Mouse (Mus musculus): Measurements from ENCODE around the gene Ddx47. TPM values are rescaled to one million over a fixed set of nuclear protein-coding genes. Genes with fewer than 3 reads are reported as not detected.

Ddx47 gene
- polyA plus RNA-seq, 1 experiment, result 70.4 TPM

DNA sequence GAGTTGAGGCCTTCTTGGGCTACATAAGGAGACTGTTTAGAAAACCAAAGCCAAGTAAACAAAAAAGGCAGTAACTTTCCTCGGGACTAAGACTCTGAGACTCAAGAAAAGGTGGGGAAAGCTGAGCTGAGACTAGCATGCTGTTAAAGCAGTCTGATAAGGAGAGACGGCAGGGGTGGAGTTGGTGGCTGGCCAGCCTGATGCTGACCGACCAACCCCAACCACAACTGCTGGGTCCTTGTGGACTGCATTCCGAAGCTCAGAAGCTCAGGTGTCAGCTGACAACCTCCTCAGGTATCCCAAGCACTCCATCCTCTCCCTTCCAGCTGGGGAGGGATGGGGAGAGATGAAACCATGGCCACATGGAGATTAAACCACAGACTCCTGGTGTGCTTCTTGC lies 44.5 kb downstream of the Ddx47 start:
- H3K4me1 ChIP-seq (ENCODE audit: control insufficient read depth, insufficient read depth, low read length), result peaks cover 2% of the 10 kb centered on the region; the same call in 1 of the 2 replicates
- no peak for TF ChIP-seq POLR2A (IDR thresholded peaks at IDR 0.05; ENCODE audit: borderline replicate concordance, low read depth, low read length)
- TF ChIP-seq CTCF (IDR thresholded peaks at IDR 0.05; ENCODE audit: low read depth, low read length), result no peak
- H3K27ac ChIP-seq (ENCODE audit: insufficient read depth, low read depth, low read length), result no peak overlapping the region
- no peak overlapping the region for H3K4me3 ChIP-seq (ENCODE audit: insufficient read depth, low read length)

GRCm38 (mm10) chr6:135060728-135061127 lies 49.3 kb downstream of the Ddx47 start:
- no peak overlapping the region for H3K4me3 ChIP-seq (ENCODE audit: insufficient read depth, low read length)
- TF ChIP-seq POLR2A (IDR thresholded peaks at IDR 0.05; ENCODE audit: borderline replicate concordance, low read depth, low read length) (no peak), CTCF (IDR thresholded peaks at IDR 0.05; ENCODE audit: low read depth, low read length) (no peak)
- H3K27ac ChIP-seq (ENCODE audit: insufficient read depth, low read depth, low read length), result no peak overlapping the region
- peaks cover 2% of the 10 kb centered on the region; the same call in 1 of the 2 replicates for H3K4me1 ChIP-seq (ENCODE audit: control insufficient read depth, insufficient read depth, low read length)

- Histone ChIP-seq H3K4me1 (ENCODE audit: control insufficient read depth, insufficient read depth, low read length) (0 out of 2 replicates have a peak, but pooled peaks cover 2% of the 10 kb centered on the region), H3K4me3 (ENCODE audit: insufficient read depth, low read length) (no peak overlapping the region), H3K27ac (ENCODE audit: insufficient read depth, low read depth, low read length) (no peak overlapping the region)
- TF ChIP-seq CTCF (IDR thresholded peaks at IDR 0.05; ENCODE audit: low read depth, low read length) (no peak), POLR2A (IDR thresholded peaks at IDR 0.05; ENCODE audit: borderline replicate concordance, low read depth, low read length) (no peak)
Measured at GRCm38 (mm10) chr6:135064621-135065020, 53.2 kb downstream of the Ddx47 start.

DNA sequence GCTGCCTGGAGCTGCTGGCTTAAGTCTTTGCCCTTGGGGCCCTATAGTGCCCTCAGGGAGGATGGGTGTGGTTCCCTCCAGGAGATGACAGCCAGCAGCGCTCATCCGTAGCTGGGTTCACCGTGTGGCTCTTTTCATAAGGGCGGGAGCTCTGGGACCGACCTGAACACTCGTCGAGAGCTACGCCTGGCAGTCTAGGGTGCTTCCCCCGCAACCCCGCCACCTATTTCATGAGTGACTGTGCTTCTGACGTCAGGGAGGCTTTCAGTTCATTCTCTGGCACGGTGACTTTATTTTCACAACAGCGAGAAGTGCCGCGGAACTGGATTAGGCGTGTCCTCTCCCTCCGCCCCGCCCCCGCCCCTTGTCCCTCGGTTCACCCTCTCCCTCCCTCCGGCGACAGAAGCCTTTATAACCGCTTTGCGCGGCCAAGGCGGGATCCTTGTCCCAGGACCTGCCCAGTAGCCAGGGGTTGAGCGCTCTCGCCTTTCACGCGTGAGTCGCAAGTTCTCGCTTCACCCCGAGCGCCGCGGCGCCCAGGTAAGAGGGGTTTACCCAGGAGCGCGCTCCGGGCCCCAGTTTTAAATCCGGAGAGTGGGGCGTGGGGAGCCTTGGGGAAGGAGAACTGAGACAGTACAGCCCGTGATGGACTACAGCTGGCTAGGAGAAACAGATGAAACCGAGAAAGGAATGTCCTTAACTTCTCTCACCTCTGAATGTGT lies 54.0 kb downstream of the Ddx47 start, which contains the start of gene Gprc5a:
TSS of gene Gprc5a (plus strand) at position 416 of the 722 bp plus-strand sequence.
- Histone ChIP-seq H3K4me3 (ENCODE audit: insufficient read depth, low read length) (peak within 1 kb of the TSS; percentile 62), H3K27ac (ENCODE audit: insufficient read depth, low read depth, low read length) (no peak within 1 kb of the TSS), H3K4me1 (ENCODE audit: control insufficient read depth, insufficient read depth, low read length) (0 out of 2 replicates have a peak, but pooled peaks cover 2% of the 10 kb centered on the region)
- TF ChIP-seq POLR2A (IDR thresholded peaks at IDR 0.05; ENCODE audit: borderline replicate concordance, low read depth, low read length) (no peak), CTCF (IDR thresholded peaks at IDR 0.05; ENCODE audit: low read depth, low read length) (no peak)

DNA sequence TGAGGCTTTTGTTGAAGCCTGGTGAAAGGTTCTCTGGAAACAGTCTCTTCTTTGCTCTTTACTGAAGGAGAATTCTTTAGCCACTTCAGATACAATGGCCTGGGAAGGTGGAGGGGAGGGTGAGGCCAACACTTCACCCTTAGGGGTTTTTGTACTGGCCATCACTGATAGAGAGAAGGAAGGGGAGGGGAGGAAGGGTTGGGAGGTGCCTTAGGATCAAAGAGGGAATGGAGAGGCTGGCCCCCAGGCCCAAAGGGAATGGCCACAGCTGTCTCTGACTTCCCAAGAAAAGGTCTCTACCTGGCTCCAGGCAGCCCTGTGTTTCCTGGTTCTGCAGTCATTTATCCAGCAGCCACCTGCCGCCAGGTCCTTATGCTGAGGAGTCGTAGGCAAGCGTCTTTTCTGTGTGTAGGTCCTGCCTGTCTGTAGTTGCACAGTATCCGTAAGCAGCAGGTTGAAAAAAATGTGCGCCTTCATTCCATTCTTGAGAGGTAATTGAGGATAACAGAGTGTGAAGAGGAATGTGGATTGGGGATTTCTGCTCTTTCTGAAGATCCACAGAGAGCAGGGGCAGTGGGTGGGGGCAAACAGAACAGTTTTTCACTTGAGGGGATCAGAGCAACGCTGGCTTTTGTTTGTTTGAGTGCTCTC lies 55.5 kb downstream of the Ddx47 start:
- Histone ChIP-seq H3K27ac (ENCODE audit: insufficient read depth, low read depth, low read length) (no peak overlapping the region), H3K4me3 (ENCODE audit: insufficient read depth, low read length) (no peak overlapping the region), H3K4me1 (ENCODE audit: control insufficient read depth, insufficient read depth, low read length) (0 out of 2 replicates have a peak, but pooled peaks cover 2% of the 10 kb centered on the region)
- TF ChIP-seq POLR2A (IDR thresholded peaks at IDR 0.05; ENCODE audit: borderline replicate concordance, low read depth, low read length), result no peak
- no peak for TF ChIP-seq CTCF (IDR thresholded peaks at IDR 0.05; ENCODE audit: low read depth, low read length)

- TF ChIP-seq CTCF (IDR thresholded peaks at IDR 0.05; ENCODE audit: low read depth, low read length), result no peak
- no peak for TF ChIP-seq POLR2A (IDR thresholded peaks at IDR 0.05; ENCODE audit: borderline replicate concordance, low read depth, low read length)
- Histone ChIP-seq H3K4me1 (ENCODE audit: control insufficient read depth, insufficient read depth, low read length) (0 out of 2 replicates have a peak, but pooled peaks cover 2% of the 10 kb centered on the region), H3K4me3 (ENCODE audit: insufficient read depth, low read length) (no peak overlapping the region), H3K27ac (ENCODE audit: insufficient read depth, low read depth, low read length) (no peak overlapping the region)
Measured at GRCm38 (mm10) chr6:135068221-135068620, 56.8 kb downstream of the Ddx47 start.

- TF ChIP-seq POLR2A (IDR thresholded peaks at IDR 0.05; ENCODE audit: borderline replicate concordance, low read depth, low read length) (no peak), CTCF (IDR thresholded peaks at IDR 0.05; ENCODE audit: low read depth, low read length) (no peak)
- Histone ChIP-seq H3K4me1 (ENCODE audit: control insufficient read depth, insufficient read depth, low read length) (0 out of 2 replicates have a peak, but pooled peaks cover 2% of the 10 kb centered on the region), H3K27ac (ENCODE audit: insufficient read depth, low read depth, low read length) (no peak overlapping the region), H3K4me3 (ENCODE audit: insufficient read depth, low read length) (no peak overlapping the region)
Measured at GRCm38 (mm10) chr6:135069856-135070255, 58.4 kb downstream of the Ddx47 start.

- H3K4me1 ChIP-seq (ENCODE audit: control insufficient read depth, insufficient read depth, low read length), result 0 out of 2 replicates have a peak, but pooled peaks cover 2% of the 10 kb centered on the region
- H3K4me3 ChIP-seq (ENCODE audit: insufficient read depth, low read length), result no peak overlapping the region
- H3K27ac ChIP-seq (ENCODE audit: insufficient read depth, low read depth, low read length), result no peak overlapping the region
- no peak for TF ChIP-seq POLR2A (IDR thresholded peaks at IDR 0.05; ENCODE audit: borderline replicate concordance, low read depth, low read length)
- no peak for TF ChIP-seq CTCF (IDR thresholded peaks at IDR 0.05; ENCODE audit: low read depth, low read length)
Measured at GRCm38 (mm10) chr6:135070347-135070746, 58.9 kb downstream of the Ddx47 start.

Other genes with a start within 250 kb of the Ddx47 start
- 4.3 and 6.9 TPM in 2 replicates for gene Dusp16, start 219.0 kb upstream of the Ddx47 start, polyA plus RNA-seq (2012; ENCODE audit: insufficient read depth, insufficient read length, missing spikeins)
- gene Crebl2, start 181.5 kb upstream of the Ddx47 start, polyA plus RNA-seq (2012; ENCODE audit: insufficient read depth, insufficient read length, missing spikeins), result 14.0 and 14.2 TPM in 2 replicates
- gene Gpr19, start 113.0 kb upstream of the Ddx47 start, polyA plus RNA-seq (2012; ENCODE audit: insufficient read depth, insufficient read length, missing spikeins), result 6.6 and 7.3 TPM in 2 replicates
- 84.8 and 88.6 TPM in 2 replicates for gene Cdkn1b, start 91.2 kb upstream of the Ddx47 start, polyA plus RNA-seq (2012; ENCODE audit: insufficient read depth, insufficient read length, missing spikeins)
- 0.29 and 0.36 TPM in 2 replicates for gene Apold1, start 29.9 kb upstream of the Ddx47 start, polyA plus RNA-seq (2012; ENCODE audit: insufficient read depth, insufficient read length, missing spikeins)
- not detected in 2 replicates for gene Gprc5a, start 54.0 kb downstream of the Ddx47 start, polyA plus RNA-seq (2012; ENCODE audit: insufficient read depth, insufficient read length, missing spikeins)
- gene Gprc5d, start 106.7 kb downstream of the Ddx47 start, polyA plus RNA-seq (2012; ENCODE audit: insufficient read depth, insufficient read length, missing spikeins), result not detected in 2 replicates
- gene Fam234b, start 186.4 kb downstream of the Ddx47 start, polyA plus RNA-seq (2012; ENCODE audit: insufficient read depth, insufficient read length, missing spikeins), result 5.7 and 6.7 TPM in 2 replicates
- 27.4 and 28.7 TPM in 2 replicates for gene Hebp1, start 186.4 kb downstream of the Ddx47 start, polyA plus RNA-seq (2012; ENCODE audit: insufficient read depth, insufficient read length, missing spikeins)
- 1.2 TPM in 1 of 2 replicates, not detected in the other for gene Gsg1, start 242.7 kb downstream of the Ddx47 start, polyA plus RNA-seq (2012; ENCODE audit: insufficient read depth, insufficient read length, missing spikeins)

All from bone marrow macrophage, adult 2 months (primary cell).